Mouse (Mus musculus) hindbrain, embryonic 15.5 days (tissue): ENCODE measurements around the gene Carmil1. TPM values are rescaled to one million over a fixed set of nuclear protein-coding genes. Genes with fewer than 3 reads are reported as not detected.
A peak's percentile ranks its signal among the peaks of the same experiment; 100 is the strongest.

ENCODE experiments used
- ATAC-seq: fragments of 200-750 bp; cut with Nextera tagmentation; 2 replicates; pipeline ENCODE4 v1.8.0; 2017; ENCODE audit warnings: low read depth, moderate number of reproducible peaks, moderate TSS enrichment; ENCODE audit not compliant: low FRiP score
- H3K27ac ChIP-seq: fragments of 300-500 bp; sonication (generic); replicated peaks from 2 replicates; pipeline ENCODE4 v1.5.1; 2015; ENCODE audit warnings: mild to moderate bottlenecking, inconsistent platforms
- H3K27me3 ChIP-seq: fragments of 300-500 bp; sonication (generic); 2 replicates; pipeline ENCODE4 v1.6.1; 2015; ENCODE audit warnings: control low read depth, inconsistent platforms
- H3K36me3 ChIP-seq: fragments of 300-500 bp; sonication (generic); 2 replicates; pipeline ENCODE4 v1.6.1; 2015; ENCODE audit warnings: control low read depth, inconsistent platforms
- H3K4me1 ChIP-seq: fragments of 300-500 bp; sonication (generic); replicated peaks from 2 replicates; pipeline ENCODE4 v1.6.1; 2015; ENCODE audit warnings: control low read depth, inconsistent platforms
- H3K4me2 ChIP-seq: fragments of 300-500 bp; sonication (generic); 2 replicates; pipeline ENCODE4 v1.6.1; 2015; ENCODE audit warnings: moderate library complexity, mild to moderate bottlenecking, inconsistent platforms
- H3K4me3 ChIP-seq: fragments of 300-500 bp; sonication (generic); 2 replicates; pipeline ENCODE4 v1.5.1; 2015; ENCODE audit warnings: mild to moderate bottlenecking, inconsistent platforms
- H3K9ac ChIP-seq: fragments of 300-500 bp; sonication (generic); 2 replicates; pipeline ENCODE4 v1.6.1; 2015; ENCODE audit warnings: inconsistent platforms
- H3K9me3 ChIP-seq: fragments of 300-500 bp; sonication (generic); 2 replicates; pipeline ENCODE4 v1.6.1; 2016; ENCODE audit warnings: control low read depth, inconsistent platforms
- WGBS: fragments of 180-500 bp; shearing (Covaris S2); methylation state at CpG from one replicate; pipeline ENCODE4 v1.1.7; 2015; 5-methylcytosine and 5-hydroxymethylcytosine counted together
- polyA plus RNA-seq: library from polyadenylated mRNA; unstranded; fragments of >200 nt; fragmentation: Nextera tagmentation; extraction: Ambion mirVana; gene quantifications from 2 replicates; pipeline ENCODE4 v1.2.1, GENCODE M21; 2015

Gene Carmil1
- polyA plus RNA-seq, 1 experiment from 2014 or later, result 42.8 TPM

DNA sequence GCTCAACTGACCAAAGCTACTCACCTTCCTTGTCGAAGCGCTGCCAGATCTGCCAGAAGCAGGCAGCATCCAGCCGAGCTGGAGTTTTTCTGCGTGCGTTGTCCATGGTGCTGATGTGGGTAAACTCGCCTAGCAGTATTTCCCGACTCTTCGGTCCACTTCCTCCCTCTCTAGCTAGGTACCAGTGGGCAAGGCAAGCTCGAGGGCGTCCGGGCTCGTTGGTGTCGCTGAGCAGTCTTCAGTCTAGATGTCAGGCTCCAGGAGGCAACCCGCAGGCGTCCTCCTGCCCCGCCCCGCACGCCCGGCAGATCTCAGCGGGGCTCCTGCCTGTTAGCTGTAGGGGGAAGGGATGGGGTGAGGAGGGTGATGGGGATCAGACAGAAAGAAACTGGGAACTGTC lies 289.7 kb downstream of the Carmil1 start, which contains the start of gene Scgn:
Gene Scgn, minus strand, starts transcription at position 287 of the 400 bp plus-strand sequence.
- WGBS, result under 1% methylated on average over 20 of the region's 20 CpGs
- no peaks in the 10 kb centered on the region for H3K36me3 ChIP-seq
- H3K4me2 ChIP-seq, result peak within 1 kb of the TSS; percentile 83
- peaks cover 9% of the 10 kb centered on the region for H3K4me1 ChIP-seq
- ATAC-seq, result 0 out of 2 replicates have a peak, but pooled peaks have one; percentile 42
- H3K9ac ChIP-seq, result no peak within 1 kb of the TSS
- H3K27me3 ChIP-seq, result peaks cover 14% of the 10 kb centered on the region; the same call in 1 of the 2 replicates
- H3K27ac ChIP-seq, result no peak within 1 kb of the TSS
- H3K9me3 ChIP-seq, result no peaks in the 10 kb centered on the region
- peak within 1 kb of the TSS; percentile 36 for H3K4me3 ChIP-seq

DNA sequence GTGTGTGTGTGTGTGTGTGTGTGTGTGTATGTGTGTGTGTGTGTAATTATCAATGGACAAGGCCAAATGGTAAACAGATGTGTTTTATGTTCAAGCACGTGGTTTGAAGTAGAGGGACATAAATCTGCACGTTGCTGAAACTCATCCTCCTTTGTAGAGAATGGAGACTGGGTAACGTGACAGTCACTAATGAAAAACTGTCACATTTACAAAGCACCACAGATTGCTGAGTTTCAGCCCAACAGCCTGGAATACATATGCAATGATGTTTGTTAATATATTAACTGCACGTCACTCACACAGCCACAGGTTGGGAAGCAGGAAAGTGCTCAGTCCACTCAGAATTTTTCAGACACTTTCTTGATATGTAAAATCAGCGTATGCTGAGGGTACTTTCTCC lies 290.1 kb downstream of the Carmil1 start:
- Histone ChIP-seq H3K27ac (no peak overlapping the region), H3K27me3 (peaks cover 14% of the 10 kb centered on the region; the same call in 1 of the 2 replicates), H3K4me1 (peaks cover 9% of the 10 kb centered on the region), H3K4me3 (peak overlapping the region; percentile 36), H3K9ac (no peak overlapping the region), H3K4me2 (peak overlapping the region; percentile 83), H3K36me3 (no peaks in the 10 kb centered on the region), H3K9me3 (no peaks in the 10 kb centered on the region)
- 25% methylated on average over 5 of the region's 5 CpGs for WGBS
- ATAC-seq, result no peak

DNA sequence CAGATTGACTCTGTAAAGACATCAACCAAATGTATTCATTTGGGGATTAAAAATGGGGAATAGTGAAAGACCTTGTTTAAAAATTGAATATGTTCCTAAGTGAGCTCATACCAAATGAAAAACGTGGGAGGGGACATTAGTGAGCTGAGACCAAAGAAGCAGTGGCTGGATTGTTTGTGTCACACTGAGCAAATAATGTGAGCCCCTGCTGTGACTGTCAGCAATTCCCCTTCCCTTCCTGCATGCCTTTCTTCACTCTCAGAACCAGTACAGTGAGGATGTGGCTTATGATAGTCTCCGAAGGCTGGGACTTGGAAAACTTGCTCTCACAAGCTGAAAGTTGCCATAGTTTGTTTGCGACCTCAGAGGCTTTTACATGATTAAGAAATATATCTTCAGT lies 295.5 kb downstream of the Carmil1 start:
- no peak overlapping the region for H3K4me3 ChIP-seq
- no peak overlapping the region for H3K9ac ChIP-seq
- no peaks in the 10 kb centered on the region for H3K36me3 ChIP-seq
- H3K4me1 ChIP-seq, result no peaks in the 10 kb centered on the region; the same call in 1 of the 2 replicates
- H3K27ac ChIP-seq, result no peak overlapping the region
- no peak for ATAC-seq
- peaks cover 2% of the 10 kb centered on the region; the same call in 1 of the 2 replicates for H3K27me3 ChIP-seq
- no peaks in the 10 kb centered on the region for H3K9me3 ChIP-seq
- no peak overlapping the region for H3K4me2 ChIP-seq
- WGBS, result 43% methylated on average over 3 of the region's 3 CpGs

DNA sequence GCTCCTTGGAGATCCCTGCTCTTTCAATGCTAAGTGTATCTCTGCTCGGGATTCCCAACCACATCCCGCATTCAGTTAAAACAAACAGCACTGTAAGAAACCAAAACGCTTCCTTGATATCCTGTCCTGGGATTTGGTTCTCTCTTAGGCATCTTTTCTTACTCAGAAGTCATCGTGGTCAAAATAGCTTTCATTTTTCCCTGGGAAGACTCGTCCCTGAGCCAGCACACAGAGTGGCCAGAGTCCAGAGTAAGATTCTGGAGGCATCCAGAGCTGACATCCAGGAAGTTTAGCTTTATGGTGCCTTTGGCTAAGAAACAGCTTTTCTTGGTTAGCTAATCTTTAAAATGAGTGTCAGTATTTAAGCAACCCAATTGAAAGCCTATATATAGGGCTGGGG lies 308.3 kb downstream of the Carmil1 start:
- Histone ChIP-seq H3K4me3 (no peak overlapping the region), H3K9me3 (no peaks in the 10 kb centered on the region), H3K4me2 (no peak overlapping the region), H3K36me3 (no peaks in the 10 kb centered on the region), H3K27me3 (no peaks in the 10 kb centered on the region), H3K9ac (no peak overlapping the region), H3K27ac (no peak overlapping the region), H3K4me1 (no peaks in the 10 kb centered on the region)
- WGBS, result 68% methylated on average over 5 of the region's 5 CpGs
- ATAC-seq, result no peak

DNA sequence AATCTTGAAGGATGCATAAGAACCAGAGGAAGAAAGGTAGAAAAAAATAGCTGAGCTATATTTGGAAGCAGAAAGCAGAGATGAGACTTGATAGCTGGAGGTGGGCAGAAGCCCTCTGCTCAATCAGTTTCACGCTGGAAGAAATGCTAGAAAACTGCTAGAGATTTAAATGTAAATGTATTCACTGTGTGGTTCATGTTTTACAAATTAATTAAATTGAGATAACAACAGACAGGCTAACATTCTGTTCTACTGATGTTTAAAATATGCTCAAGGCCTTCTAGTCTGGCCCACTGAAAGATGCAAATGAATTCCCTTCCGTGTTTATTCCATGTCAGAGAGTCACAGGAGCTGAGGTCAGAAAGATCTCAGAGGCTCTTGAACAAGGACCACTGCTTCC lies 308.7 kb downstream of the Carmil1 start:
- Histone ChIP-seq H3K9ac (no peak overlapping the region), H3K27me3 (no peaks in the 10 kb centered on the region), H3K4me2 (no peak overlapping the region), H3K4me1 (no peaks in the 10 kb centered on the region), H3K27ac (no peak overlapping the region), H3K4me3 (no peak overlapping the region), H3K9me3 (no peaks in the 10 kb centered on the region), H3K36me3 (no peaks in the 10 kb centered on the region)
- WGBS, result 51% methylated on average over 2 of the region's 2 CpGs
- no peak for ATAC-seq

DNA sequence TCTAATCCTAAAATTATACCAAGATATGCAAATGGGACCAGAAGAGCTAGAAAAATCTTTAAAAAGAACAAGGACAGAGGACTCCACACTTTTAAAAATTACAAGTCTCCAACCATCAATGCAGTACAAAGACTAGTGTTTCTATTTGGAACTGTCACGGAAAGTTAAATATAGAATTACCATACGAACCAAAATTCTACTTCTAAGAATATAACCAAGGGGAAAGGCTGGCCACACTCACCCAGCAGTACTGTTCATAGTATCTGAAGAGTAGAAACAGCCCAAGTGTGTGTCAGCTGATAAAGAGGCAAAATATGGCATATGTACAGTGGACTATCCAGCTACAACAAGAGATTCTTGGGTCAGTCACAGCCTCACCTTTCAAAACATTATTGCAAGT lies 315.7 kb downstream of the Carmil1 start:
- no peaks in the 10 kb centered on the region for H3K4me1 ChIP-seq
- H3K4me2 ChIP-seq, result no peak overlapping the region
- no peaks in the 10 kb centered on the region for H3K36me3 ChIP-seq
- whole genome bisulfite sequencing, result 88% methylated on average over 2 of the region's 2 CpGs
- no peak overlapping the region for H3K4me3 ChIP-seq
- H3K27me3 ChIP-seq, result no peaks in the 10 kb centered on the region
- H3K9me3 ChIP-seq, result no peaks in the 10 kb centered on the region
- H3K9ac ChIP-seq, result no peak overlapping the region
- H3K27ac ChIP-seq, result no peak overlapping the region
- no peak for ATAC-seq

Other genes starting within 250 kb of the Carmil1 start
- 0.18 and 0.20 TPM in 2 replicates for gene Cmah, start 46.6 kb upstream of the Carmil1 start, polyA plus RNA-seq